Mouse (Mus musculus) ES-Bruce4 (cell line): ENCODE results near the gene Otogl.

Experiments used
- CTCF ChIP-seq: IDR thresholded peaks from one replicate; pipeline ENCODE4 v1.8.1; 2011; ENCODE audit warnings: low read depth, low read length
- EP300 ChIP-seq: IDR thresholded peaks from 2 replicates; pipeline ENCODE4 v1.6.1; 2011; ENCODE audit warnings: low read depth, low read length; ENCODE audit not compliant: insufficient read depth
- POLR2A ChIP-seq: IDR thresholded peaks from one replicate; pipeline ENCODE4 v1.8.1; 2011; ENCODE audit warnings: low read length; ENCODE audit not compliant: insufficient read depth

DNA sequence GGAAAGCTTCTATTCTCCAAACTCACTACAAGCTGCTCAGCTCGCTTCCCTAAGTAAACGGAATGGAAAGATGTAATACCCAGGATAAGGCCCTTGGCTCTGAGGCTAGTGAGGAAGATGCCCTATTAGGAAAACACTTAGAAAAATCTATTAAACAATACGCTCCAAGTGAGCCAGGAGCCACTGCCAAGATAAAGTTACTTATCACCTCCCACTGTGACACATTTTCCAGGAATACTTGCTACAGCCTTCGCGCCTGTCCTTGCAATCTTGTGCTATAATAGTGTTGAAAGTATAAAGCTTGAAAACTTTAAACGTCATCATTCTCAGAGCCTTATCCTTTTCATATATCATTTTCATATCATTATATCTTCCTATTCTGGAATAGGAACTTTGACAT lies 28.4 kb upstream of the Otogl start:
- no peak for TF ChIP-seq POLR2A
- TF ChIP-seq CTCF: no peak
- TF ChIP-seq EP300: no peak
